Mouse (Mus musculus) small intestine, adult 2 months (tissue): ENCODE results near the gene Vps33b.

ENCODE experiments used
- CTCF ChIP-seq: fragments of 200-500 bp; IDR thresholded peaks from 2 replicates; pipeline ENCODE4 v1.5.1; 2012; ENCODE audit warnings: low read depth, mild to moderate bottlenecking, control low read depth, inconsistent platforms, low read length, moderate library complexity, mixed read lengths; ENCODE audit not compliant: insufficient replicate concordance, insufficient read length; ENCODE audit errors: extremely low read depth
- POLR2A ChIP-seq: fragments of 200-500 bp; IDR thresholded peaks from 2 replicates; pipeline ENCODE4 v1.6.1; 2012; ENCODE audit warnings: low read depth, mild to moderate bottlenecking, control low read depth, inconsistent platforms, low read length, moderate library complexity

DNA sequence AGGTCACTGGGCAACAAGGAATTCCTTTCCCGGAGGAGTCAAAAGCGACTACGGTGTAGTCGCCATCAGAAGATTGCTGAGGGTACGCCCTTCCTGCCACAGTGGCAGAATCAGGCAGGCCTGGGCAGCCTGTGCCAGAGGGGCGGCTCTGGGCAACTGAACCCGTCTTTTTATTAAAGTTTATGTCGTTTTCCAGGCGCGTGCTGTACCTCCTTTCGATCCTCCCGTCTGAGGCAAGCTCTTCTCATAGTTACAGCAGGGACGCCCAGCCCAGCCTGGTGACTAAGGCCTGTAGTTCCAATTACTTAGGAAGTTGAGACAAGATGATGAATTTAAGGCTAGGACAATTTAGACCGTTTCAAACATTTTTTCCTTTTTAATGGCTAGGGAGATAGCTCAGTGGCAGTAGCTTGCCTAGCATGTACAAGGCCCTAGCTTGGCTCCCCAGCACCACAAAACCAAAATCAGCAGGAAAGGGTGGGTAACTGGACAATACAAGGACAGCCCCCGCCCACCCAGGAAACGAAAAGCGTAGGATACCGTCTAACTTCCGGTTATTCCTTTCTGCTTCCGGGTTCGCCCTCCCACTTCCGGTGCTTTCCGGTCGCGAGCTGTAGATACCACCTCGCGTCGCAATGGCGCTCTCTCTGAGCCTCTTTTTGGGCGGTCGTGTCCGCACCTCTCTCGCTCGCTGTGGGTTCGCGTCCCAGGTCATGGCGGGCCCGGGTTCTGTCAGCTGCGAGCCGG lies 8.7 kb upstream of the Vps33b start, which contains the start of gene Ngrn:
- TF ChIP-seq CTCF (no peak), POLR2A (peak; percentile 55; the same call in 1 of the 2 replicates)
